15 mouse cellular contexts compared by ENCODE assay signal in the genomic region with DNA sequence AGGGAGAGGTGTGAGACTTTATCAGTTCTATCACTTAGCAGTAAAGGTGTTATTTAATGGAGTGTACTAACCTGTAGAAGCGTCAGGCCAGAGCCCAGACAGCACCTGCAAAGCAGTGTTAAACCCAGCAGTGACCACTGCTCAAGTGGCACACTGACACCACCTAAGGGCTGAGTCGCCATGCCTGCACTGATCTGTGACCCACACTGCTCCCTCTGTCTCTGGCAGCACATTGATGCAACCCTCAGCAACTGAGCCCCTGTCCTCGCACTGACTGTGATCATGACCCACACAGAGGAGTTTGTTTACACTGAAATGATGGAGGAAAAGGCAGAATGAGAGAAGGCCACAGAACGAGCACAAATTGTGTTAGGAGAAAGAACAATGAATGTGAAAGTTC.
DNase-seq lines count a peak whose midpoint lies in the region; ATAC-seq and TF ChIP-seq lines count a peak whose summit lies in the region.
"Had no signal": no experiment of that assay in that cellular context is flagged by ENCODE, and none has a peak within 500 bp of the region (broad histone marks: within the 10 kb centered on the region; RNA-seq: fewer than 3 reads in every experiment).

No protein-coding gene starts in this region.

- no peak for TF ChIP-seq POLR2A in lung, adult 2 months (IDR thresholded peaks at IDR 0.05; ENCODE audit: borderline replicate concordance, extremely low read depth, low read depth, low read length)

- H3K9ac ChIP-seq in midbrain, embryonic 11.5 days (ENCODE audit: low read length), result no peak overlapping the region
- peak overlapping the region; percentile 21; the same call in 1 of the 2 replicates for H3K9ac ChIP-seq in forebrain, embryonic 13.5 days
- no peak overlapping the region for H3K9ac ChIP-seq in hindbrain, embryonic 15.5 days
- no peak overlapping the region for H3K9ac ChIP-seq in neural tube, embryonic 13.5 days
- H3K9ac ChIP-seq: heart, embryonic 15.5 days had no signal

- intact Hi-C loops in heart, postnatal 36 days (cut with DNase I), result no loop called here

- ATAC-seq in midbrain, embryonic 11.5 days (ENCODE audit: low FRiP score), result peak; percentile 80
- peak; percentile 52 for ATAC-seq in forebrain, embryonic 13.5 days
- peak; percentile 23; the same call in 1 of the 2 replicates for ATAC-seq in hindbrain, embryonic 15.5 days (ENCODE audit: low FRiP score, low read depth)
- ATAC-seq in neural tube, embryonic 13.5 days (ENCODE audit: low read depth), result peak; percentile 80
- ATAC-seq: CD4-positive, CD25-positive, alpha-beta regulatory T cell, adult 4 months had no signal

- H3K4me1 ChIP-seq in midbrain, embryonic 11.5 days (ENCODE audit: control insufficient read depth, insufficient read depth, low read length), result peaks cover 6% of the 10 kb centered on the region; the same call in 1 of the 2 replicates
- peaks cover 8% of the 10 kb centered on the region for H3K4me1 ChIP-seq in midbrain, embryonic 10.5 days
- H3K4me1 ChIP-seq in forebrain, embryonic 13.5 days, result peaks cover 16% of the 10 kb centered on the region
- H3K4me1 ChIP-seq in hindbrain, embryonic 15.5 days (replicated peaks), result 0 out of 2 replicates have a peak, but pooled peaks cover 7% of the 10 kb centered on the region
- H3K4me1 ChIP-seq in neural tube, embryonic 13.5 days (replicated peaks), result peaks cover 20% of the 10 kb centered on the region
- H3K4me1 ChIP-seq in lung, adult 2 months (ENCODE audit: control insufficient read depth, insufficient read depth, low read length), result no peaks in the 10 kb centered on the region
- H3K4me1 ChIP-seq: heart, embryonic 15.5 days had no signal

- no peak overlapping the region for H3K4me2 ChIP-seq in midbrain, embryonic 11.5 days
- H3K4me2 ChIP-seq in forebrain, embryonic 13.5 days, result no peak overlapping the region
- H3K4me2 ChIP-seq in hindbrain, embryonic 15.5 days, result no peak overlapping the region
- no peak overlapping the region for H3K4me2 ChIP-seq in neural tube, embryonic 13.5 days
- H3K4me2 ChIP-seq: heart, embryonic 15.5 days had no signal

- no peak overlapping the region for H3K27ac ChIP-seq in midbrain, embryonic 11.5 days (ENCODE audit: low read depth, low read length)
- no peak overlapping the region; the same call in 1 of the 2 replicates for H3K27ac ChIP-seq in midbrain, embryonic 10.5 days (replicated peaks)
- H3K27ac ChIP-seq in forebrain, embryonic 13.5 days, result peak overlapping the region; percentile 61
- no peak overlapping the region for H3K27ac ChIP-seq in hindbrain, embryonic 15.5 days (replicated peaks)
- peak overlapping the region; percentile 54 for H3K27ac ChIP-seq in neural tube, embryonic 13.5 days (replicated peaks)
- H3K27ac ChIP-seq: heart, embryonic 15.5 days; stomach, postnatal 0 days had no signal

- WGBS in midbrain, embryonic 11.5 days, result 61% methylated on average over 4 of the region's 4 CpGs
- 56% methylated on average over 4 of the region's 4 CpGs for WGBS in midbrain, embryonic 10.5 days
- 20% methylated on average over 4 of the region's 4 CpGs for WGBS in forebrain, embryonic 13.5 days
- 32% methylated on average over 4 of the region's 4 CpGs for WGBS in hindbrain, embryonic 15.5 days
- 34% methylated on average over 4 of the region's 4 CpGs for WGBS in neural tube, embryonic 13.5 days
- WGBS in lung, adult 2 months, result 71% methylated on average over 4 of the region's 4 CpGs

- H3K9me3 ChIP-seq in midbrain, embryonic 11.5 days (ENCODE audit: control insufficient read depth, low read length), result no peaks in the 10 kb centered on the region
- H3K9me3 ChIP-seq in midbrain, embryonic 10.5 days (replicated peaks), result no peaks in the 10 kb centered on the region
- H3K9me3 ChIP-seq in forebrain, embryonic 13.5 days (replicated peaks), result no peaks in the 10 kb centered on the region
- no peaks in the 10 kb centered on the region for H3K9me3 ChIP-seq in hindbrain, embryonic 15.5 days
- H3K9me3 ChIP-seq in neural tube, embryonic 13.5 days, result no peaks in the 10 kb centered on the region
- H3K9me3 ChIP-seq: heart, embryonic 15.5 days had no signal

- no peak for DNase-seq in midbrain, embryonic 11.5 days (ENCODE audit: low spot score, missing footprints)
- DNase-seq in midbrain, embryonic 10.5 days (ENCODE audit: low spot score), result no peak
- no peak for DNase-seq in lung, adult 2 months
- no peak for DNase-seq in right cerebral cortex, postnatal 25 days
- DNase-seq in heart, postnatal 36 days, result no peak
- DNase-seq: adrenal gland, postnatal 10 days; cerebellum, adult 2 months; heart, adult 18-20 months; thymus, postnatal 25 days had no signal

- no peaks in the 10 kb centered on the region for H3K36me3 ChIP-seq in midbrain, embryonic 11.5 days (ENCODE audit: control insufficient read depth, insufficient read depth, low read length)
- no peaks in the 10 kb centered on the region for H3K36me3 ChIP-seq in midbrain, embryonic 10.5 days
- no peaks in the 10 kb centered on the region for H3K36me3 ChIP-seq in forebrain, embryonic 13.5 days (ENCODE audit: poor library complexity, severe bottlenecking)
- H3K36me3 ChIP-seq in hindbrain, embryonic 15.5 days, result no peaks in the 10 kb centered on the region
- H3K36me3 ChIP-seq in neural tube, embryonic 13.5 days, result no peaks in the 10 kb centered on the region
- H3K36me3 ChIP-seq: heart, embryonic 15.5 days had no signal

- TF ChIP-seq CTCF in lung, adult 2 months (IDR thresholded peaks at IDR 0.05; ENCODE audit: insufficient read depth, low read length), result no peak

- no peak overlapping the region for H3K4me3 ChIP-seq in midbrain, embryonic 11.5 days (ENCODE audit: low read depth, low read length)
- no peak overlapping the region for H3K4me3 ChIP-seq in midbrain, embryonic 10.5 days
- H3K4me3 ChIP-seq in forebrain, embryonic 13.5 days, result no peak overlapping the region
- no peak overlapping the region for H3K4me3 ChIP-seq in hindbrain, embryonic 15.5 days
- no peak overlapping the region for H3K4me3 ChIP-seq in neural tube, embryonic 13.5 days
- no peak overlapping the region for H3K4me3 ChIP-seq in lung, adult 2 months (replicated peaks; ENCODE audit: extremely low read depth, low read depth, low read length)
- H3K4me3 ChIP-seq: heart, embryonic 15.5 days had no signal

- no peaks in the 10 kb centered on the region for H3K27me3 ChIP-seq in midbrain, embryonic 11.5 days (ENCODE audit: control insufficient read depth, insufficient read depth, low read length)
- no peaks in the 10 kb centered on the region for H3K27me3 ChIP-seq in midbrain, embryonic 10.5 days (ENCODE audit: low read depth, poor library complexity, severe bottlenecking)
- H3K27me3 ChIP-seq in forebrain, embryonic 13.5 days, result no peaks in the 10 kb centered on the region
- 0 out of 2 replicates have a peak, but pooled peaks cover under 1% of the 10 kb centered on the region for H3K27me3 ChIP-seq in hindbrain, embryonic 15.5 days
- H3K27me3 ChIP-seq in neural tube, embryonic 13.5 days, result peaks cover 16% of the 10 kb centered on the region
- H3K27me3 ChIP-seq: heart, embryonic 15.5 days had no signal

Comparison
In these comparisons a context has a peak if more than half of its experiments do, and no peak if none do; other contexts are left out.
1. ATAC-seq: peak in every context shown above with its lines; median percentile 80 in midbrain, embryonic 11.5 days; 80 in neural tube, embryonic 13.5 days; 52 in forebrain, embryonic 13.5 days; 23 in hindbrain, embryonic 15.5 days.
2. H3K27ac ChIP-seq: peak in forebrain, embryonic 13.5 days (single experiment) and neural tube, embryonic 13.5 days (single experiment); none in midbrain, embryonic 11.5 days (single experiment), midbrain, embryonic 10.5 days (single experiment) and hindbrain, embryonic 15.5 days (single experiment).